Mouse (Mus musculus) G1E (cell line): ENCODE measurements around the gene Pdha2.

Source experiments
- CTCF ChIP-seq: IDR thresholded peaks from 2 replicates; pipeline ENCODE4 v1.5.1; 2012; ENCODE audit warnings: low read depth, low read length, inconsistent platforms, mixed read lengths
- GATA1 ChIP-seq: IDR thresholded peaks from 2 replicates; pipeline ENCODE4 v1.6.1; 2012; ENCODE audit warnings: borderline replicate concordance, low read length, inconsistent platforms, mixed read lengths
- GATA2 ChIP-seq: IDR thresholded peaks from 2 replicates; pipeline ENCODE4 v1.6.1; 2012; ENCODE audit warnings: low read depth, low read length, inconsistent platforms, borderline replicate concordance
- TAL1 ChIP-seq: conservative IDR thresholded peaks from 2 replicates; pipeline ENCODE4 v1.6.1; 2012; ENCODE audit warnings: low read depth, low read length, inconsistent platforms, mixed read lengths

GRCm38 (mm10) chr3:141216999-141217398 lies 4.8 kb upstream of the Pdha2 start:
- TF ChIP-seq CTCF (no peak), GATA1 (no peak), TAL1 (no peak), GATA2 (no peak)
